Mouse (Mus musculus) gastrocnemius, postnatal 10 days (tissue): ENCODE measurements at regions not wholly inside any gene's neighbourhood (a gene's known extent, or its start where the extent isn't known, plus 50 kb on each side); places are given as distances from the start of the nearest gene placed in this dataset.

Experiments
- DNase-seq: peaks from one replicate; pipeline ENCODE4 v3.0.0; 2021; ENCODE audit warnings: mixed read lengths

DNA sequence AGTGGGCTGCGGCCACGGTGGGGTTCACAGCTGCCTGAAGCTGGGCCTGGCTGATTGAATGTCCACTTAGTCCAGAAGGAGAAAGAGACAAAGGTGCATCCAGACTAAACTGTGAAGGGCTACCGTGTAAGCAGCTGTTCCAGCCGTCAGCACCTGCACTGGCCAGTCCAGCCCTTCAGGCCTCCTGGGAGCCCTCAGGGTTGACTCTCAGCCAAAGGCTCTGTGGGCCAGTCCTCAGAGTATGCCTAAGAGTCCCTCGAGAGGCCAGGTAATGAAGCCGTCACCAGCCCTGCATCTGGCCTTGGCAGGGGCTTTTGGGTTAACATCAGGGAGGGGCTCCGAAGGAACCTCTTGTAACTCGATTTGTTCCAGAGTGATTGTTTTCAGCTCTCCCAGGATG lies 187.4 kb downstream of the Gpd2 start:
- DNase-seq: no peak

DNA sequence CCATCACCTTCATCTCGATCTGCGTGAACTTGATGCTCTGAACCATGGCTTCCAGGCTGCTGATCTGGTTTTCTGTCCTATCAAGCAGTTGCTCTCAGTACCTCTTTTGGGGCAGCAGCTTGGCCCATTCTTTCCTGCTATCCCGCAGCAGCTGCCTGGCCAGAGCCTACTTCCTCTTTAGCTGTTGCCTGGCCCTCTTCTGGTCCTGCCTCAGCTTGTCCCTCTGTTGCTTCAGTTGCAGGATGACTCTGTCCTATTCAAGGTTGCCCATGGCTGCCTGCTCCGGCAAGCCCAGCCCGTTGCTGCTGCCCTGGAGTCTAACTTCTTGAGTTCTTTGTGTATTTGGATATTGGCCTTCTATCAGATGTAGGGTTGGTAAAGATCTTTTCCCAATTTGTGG lies 188.0 kb downstream of the Gpd2 start:
- DNase-seq: no peak

DNA sequence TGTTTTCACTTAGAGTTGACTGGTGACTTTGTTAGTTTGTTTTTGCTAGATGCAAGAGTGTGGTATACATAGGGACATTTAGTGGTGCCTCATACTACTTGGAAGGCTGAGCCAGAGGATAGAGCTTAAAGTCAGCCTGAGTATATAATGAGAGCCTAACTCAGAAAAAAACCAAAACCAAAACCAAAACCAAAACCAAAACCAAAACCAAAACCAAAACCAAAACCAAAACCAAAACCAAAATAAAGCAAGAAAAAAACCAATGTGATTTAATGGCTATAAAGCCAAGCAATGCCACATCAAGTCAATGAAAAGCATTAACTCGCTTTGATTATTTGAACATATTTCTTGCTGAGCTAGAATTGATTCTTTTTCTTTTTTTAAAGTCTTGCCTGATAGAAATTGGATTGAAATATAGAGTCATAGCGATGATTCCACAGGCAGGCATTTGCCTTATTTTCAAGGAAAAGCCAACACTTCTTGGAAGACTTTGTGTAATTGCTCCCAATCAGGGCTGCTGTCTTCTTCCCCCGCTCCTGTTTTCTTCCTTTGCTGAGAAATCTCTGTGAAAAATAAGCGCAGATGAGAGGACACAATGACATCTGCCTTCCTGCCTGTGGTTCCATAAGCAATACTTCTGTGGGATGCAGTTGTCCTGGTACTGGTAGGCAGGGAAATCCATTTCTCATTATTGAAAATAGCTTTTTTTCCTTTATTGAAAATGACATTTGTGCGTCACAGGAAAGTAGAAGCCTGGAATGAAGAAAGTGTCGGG lies 213.7 kb downstream of the Gpd2 start:
- no peak for DNase-seq

DNA sequence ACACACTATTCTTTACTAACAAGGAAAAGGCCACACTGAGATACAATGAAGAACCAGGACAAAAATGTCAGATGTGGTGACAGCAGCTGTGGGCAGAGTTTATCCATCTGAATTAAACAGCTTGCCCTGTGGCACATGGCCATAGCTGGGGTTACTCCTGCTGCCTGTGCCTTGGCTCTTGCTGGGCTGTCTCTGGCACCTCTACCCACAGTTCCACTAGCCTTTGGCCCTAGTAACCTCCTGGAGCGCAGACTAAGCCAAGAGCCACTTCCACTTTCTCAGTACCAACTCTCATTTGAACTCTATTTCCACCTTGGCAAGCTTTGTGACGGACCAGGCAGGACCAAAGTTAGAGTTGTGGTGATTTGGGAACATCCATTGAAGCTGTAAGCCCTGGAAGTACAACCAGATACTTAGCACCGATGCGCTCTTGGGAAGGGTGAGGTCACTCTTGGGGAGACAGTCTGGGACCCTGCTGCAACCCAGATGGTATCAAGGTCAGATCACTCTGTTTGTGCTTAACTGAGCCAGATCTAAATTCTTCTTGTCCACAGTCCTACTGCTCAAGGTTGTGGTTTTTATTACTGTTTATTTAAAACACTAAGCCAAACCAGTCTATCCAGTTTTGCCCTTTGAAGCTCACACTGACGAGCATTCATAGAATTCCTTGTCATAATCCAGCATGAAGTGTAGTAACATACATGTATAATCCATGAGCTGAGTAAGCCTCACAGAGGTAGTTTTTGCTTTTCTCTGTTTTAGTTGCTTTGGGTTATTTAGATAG lies 216.7 kb downstream of the Gpd2 start:
- DNase-seq: peak; percentile 46

DNA sequence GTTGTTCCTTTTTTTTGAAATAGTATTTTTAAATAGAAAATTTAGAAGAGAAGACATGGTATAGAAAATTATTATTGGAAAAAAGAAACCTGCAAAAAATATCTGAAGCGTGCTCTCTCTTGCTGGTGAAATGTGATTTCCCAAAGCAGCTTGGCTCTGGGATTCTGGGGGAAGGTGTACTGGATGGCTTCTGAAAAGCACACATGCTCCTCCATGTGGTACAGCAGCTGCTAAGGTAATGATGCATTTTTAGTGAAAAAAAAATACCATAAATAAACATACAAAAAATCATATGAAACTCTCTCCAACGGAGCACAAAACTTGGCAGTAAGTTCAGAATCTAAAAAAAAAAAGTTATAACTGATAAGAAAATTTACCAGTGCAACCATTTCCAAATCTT lies 222.5 kb downstream of the Gpd2 start:
- no peak for DNase-seq

DNA sequence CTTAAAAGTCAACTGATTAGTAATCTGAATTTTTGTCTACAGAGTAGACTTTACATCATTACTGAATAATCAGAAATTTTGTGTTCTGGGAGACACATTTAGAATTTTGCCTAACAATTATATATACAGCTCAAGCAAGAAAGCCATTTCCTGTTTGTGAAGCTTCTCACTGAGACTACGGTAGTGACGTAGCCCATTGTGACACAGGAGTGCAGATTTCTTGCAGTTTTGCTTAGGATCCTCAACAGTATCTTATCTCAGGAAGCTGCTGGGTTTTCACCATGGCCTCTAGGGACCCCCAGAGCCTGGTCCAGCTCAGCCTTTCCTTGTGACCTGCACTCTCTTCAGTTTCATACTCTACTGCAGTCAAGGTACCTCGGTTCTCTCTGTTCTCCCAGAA lies 236.4 kb downstream of the Gpd2 start:
- DNase-seq: no peak

DNA sequence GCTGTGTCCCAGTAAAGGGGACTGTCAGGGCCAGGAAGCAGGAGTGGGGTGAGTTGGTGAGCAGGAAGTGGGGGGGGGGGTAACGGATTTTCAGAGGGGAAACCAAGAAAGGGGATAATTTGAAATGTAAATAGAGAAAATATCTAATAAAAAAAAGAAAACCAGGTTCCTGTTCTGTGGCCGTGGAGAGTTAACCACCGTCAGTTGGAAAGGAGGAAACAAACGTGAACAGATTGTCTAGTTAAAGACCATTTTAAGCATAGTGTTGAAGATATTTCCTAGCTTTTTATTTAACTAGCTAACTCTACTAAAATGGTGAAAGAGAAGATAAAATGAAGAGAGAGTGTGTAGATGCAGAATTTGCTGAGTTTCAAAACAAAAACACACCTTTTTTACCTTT lies 254.7 kb downstream of the Gpd2 start:
- no peak for DNase-seq

DNA sequence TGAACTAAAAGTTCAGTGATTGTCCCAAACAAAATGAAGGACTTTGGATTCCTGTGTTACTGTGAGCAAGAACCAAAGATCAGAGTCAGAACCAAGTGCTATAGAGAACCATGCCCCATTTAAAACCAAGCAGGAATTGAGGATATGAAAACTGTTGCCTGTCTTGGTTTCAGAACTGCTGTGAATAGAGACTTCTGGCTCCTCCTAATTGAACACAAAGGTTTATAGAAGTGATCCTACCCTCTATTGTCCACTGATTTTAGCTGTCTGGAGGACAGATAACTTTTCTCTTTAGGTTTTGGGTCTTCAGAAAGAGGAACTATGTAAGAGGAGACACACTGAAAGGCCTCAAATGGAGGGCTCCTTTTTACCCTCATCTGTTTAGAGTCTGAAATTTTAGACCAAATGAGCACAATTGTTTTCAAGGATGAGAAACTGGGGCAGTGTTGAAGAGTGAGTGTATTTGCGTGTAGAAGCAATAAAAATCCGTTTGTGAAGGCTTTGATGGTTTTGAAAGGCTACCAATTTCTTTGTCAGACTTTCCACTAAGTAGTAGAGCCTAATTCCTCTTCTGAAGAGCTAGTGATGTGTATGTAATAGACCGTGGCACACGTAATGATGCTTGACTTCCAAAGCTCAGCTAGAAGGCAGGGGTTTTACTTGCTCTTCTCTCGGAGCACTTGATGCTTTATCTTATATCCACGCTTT lies 255.6 kb downstream of the Gpd2 start:
- no peak for DNase-seq

DNA sequence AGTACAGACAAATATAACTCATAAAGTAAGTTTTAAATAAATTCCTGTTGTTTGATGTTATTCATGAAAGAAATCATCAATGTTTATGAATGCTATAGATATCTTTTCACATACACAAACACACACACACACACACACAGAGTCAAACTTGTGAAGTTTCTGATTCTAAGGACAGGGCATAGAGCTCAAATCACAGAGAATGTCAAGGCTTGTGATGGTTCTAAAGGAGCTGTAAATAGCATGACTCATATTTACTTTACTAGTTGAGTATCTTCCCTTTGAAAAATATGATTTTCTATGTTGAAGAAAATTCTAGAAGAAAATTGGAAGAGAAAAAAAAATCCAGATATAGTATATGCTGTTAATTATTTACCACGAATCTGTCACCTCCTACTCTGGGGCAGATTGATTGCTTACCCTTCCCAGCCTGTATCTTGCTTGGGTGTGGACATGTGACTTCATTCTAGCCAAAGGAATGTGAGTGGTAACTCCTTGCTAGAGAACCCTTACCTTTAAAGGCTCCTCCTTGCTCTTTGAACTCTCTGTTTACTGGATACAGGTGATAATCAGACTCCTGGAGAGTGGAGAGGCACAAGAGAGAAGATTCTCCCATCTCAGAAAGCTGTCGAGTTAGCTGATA lies 259.0 kb downstream of the Gpd2 start:
- DNase-seq: no peak

DNA sequence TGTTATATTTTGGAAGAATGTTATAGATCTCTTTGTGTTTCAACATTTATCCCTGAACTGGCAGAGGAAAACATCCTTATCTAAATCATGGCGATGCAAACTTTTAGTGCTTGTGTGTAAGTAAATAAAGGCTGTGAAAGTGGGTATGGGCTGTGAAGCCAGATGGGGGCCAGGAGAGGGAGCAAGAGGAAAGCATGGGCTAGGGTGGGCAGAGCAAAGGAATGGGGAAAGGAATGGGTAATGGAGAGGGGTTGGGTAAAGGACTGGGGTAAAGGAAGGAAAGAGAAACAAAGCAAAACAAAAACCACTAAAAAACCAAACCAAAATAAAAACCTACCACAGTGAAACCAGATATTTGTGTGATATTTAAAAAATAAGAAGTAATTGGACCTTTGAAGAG lies 260.5 kb downstream of the Gpd2 start:
- no peak for DNase-seq

DNA sequence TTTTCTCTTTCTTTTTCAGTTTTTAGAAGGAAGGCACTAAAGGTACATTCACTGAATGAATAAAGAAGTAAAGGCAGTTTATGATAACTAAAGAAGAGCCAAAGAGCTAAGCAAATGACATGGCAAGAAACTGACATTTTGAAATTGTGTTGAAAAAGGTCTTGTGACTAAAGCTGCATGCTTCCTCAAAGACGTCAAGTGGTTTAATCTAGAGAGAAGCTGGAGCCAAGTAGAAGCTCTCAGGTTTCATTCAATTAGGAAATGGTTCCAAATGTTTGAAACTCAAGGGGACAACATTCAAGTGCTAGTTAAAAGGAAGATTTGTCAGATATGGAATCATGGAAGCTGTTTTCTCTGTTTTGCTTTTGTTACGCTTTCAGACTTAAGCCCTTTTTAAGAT lies 267.2 kb downstream of the Gpd2 start:
- DNase-seq: no peak

DNA sequence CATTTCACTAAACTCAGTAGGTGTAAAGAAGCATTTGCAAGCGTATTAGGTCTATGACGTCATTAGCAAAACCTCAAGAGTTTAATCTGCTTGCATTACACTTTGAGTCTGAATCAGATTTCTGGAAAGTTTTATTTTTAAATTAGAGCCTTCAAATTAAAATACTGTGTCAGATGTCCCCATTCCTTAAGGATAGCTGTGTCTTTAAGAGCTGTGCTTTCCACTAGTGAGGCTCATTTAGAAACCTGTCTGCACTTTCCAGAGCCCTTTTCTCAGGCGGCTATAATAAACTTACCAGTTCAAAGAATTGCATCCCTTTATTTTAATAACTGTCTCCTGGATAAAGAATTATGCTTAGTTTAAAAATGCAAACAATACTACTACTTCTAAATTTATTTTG lies 285.0 kb downstream of the Gpd2 start:
- DNase-seq: no peak

DNA sequence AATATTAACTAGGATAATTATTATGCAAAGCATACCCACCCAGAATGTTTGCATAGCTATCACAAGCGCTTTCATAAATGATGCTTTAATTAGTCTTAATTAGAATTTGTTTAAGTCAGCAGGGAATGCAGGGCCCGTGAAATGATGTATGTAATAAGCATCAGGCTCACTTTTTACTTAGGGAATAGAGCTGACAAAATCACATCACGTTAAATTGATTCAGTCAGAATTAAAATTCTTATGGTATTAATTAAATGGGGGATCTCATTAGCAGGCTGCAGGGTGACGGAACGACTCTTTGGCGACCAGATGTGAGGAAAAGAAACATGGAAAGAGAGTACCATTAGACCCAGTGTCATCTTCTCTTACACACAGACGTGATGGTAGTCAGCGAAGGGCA lies 285.5 kb downstream of the Gpd2 start:
- no peak for DNase-seq

DNA sequence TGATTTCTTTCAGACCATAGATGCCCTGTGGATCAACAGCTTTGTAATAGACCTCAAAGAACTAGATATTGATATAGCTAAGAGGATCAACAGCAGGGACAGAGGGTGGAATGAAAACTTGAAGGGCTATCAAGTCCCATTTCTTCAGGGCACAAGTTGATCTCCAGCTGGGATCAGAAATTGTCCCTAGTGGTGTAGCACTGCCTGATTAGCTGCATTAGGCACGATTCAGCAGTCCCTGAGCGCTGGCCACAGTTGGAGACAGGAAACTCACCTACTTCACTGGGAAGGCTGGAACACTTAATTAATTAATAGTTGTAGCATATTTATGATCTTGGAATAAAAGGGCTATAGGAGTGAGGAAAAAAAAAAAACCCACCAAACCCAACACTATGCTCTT lies 290.5 kb downstream of the Gpd2 start:
- no peak for DNase-seq

DNA sequence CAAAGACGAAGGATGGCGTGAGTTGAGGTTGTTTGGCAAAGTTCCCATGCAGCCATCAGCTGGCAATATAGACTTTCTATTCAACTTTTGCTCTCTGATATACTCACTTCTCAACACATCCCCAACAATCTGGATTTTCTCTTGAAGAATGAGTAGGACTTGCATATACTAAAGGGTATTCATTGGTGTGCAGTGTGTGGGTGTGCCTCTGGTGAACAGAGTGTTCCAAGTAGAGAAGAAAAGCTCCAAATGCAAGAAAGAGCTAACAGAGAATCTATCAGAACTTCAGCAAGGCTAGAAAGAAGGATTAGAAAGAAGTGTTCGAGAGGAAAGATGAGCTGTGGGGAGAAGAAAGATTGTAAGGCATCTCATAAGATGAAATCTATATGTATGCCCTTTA lies 302.4 kb downstream of the Gpd2 start:
- no peak for DNase-seq

DNA sequence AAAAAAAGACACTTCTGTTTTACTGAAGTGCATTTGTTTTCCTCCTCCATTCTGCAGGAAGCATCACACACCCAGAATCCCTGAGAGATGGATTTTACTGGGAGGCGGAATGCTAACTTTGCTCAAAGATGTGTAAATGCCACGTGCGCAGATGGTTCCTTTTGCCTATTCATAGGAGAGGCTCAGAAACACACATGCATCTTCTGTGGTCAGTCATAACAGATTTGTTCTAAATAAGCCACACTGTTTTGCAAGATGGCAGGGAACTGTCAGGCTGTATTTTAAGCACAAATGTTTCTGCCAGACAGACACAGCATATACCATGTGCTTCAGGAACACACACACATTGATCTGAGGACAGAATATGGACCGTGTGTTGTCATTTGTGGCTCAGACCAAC lies 327.8 kb downstream of the Gpd2 start:
- no peak for DNase-seq

DNA sequence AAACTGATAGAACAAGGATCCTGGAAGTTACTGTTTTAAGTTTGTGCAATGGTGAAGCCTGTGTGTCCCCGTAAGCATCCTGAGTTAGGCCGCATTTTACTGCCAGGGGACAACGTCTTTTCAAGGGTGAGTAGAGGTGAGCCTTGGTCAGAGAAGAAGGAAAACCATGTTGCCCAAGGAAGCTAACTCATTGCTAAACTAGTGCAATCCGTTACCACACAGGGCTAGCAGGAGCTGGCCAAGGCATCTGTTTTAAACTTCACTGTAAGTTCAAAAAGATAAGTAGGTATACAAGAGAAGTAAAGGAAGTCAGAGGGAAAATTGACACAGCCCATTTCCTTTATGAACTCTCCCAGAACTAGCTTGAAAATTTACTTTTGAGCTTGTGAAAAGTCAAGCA lies 328.7 kb downstream of the Gpd2 start:
- DNase-seq: no peak

DNA sequence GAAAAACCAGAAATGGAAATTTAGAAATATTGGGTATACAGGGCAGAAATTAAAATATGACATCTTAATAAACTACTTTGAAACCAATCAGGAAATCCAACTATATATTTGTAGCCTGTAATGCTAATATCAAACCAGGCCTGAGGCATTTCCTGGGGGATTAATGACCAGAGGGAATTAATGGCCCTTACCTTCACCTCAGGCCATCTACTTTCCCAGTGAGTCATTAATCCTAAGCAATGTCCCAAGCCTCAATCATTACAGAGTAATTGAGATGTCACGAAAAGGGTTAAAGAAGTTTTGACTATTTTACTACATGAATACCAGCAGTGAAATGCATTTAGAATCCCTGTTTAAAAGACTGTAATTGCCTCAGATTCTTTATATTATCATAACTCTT lies 329.7 kb downstream of the Gpd2 start:
- no peak for DNase-seq

DNA sequence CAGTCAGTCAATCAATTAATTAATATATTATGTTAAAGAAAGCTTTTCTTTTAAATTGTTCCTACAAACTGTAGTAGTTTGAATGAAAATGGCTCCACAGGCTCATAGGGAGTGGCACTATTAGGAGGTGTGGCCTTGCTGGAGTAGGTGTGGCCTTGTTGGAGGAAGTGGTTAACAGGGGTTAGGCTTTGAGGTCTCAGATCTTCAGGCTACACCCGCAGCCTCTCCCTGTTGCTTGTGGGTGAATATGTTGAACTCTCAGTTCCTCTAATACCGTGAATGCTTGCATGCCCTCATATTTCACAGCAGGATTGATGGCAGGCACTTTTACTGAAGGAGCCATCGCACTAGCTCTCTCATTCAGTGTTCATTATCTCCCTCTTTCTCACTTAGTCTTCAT lies 349.6 kb downstream of the Gpd2 start:
- no peak for DNase-seq

DNA sequence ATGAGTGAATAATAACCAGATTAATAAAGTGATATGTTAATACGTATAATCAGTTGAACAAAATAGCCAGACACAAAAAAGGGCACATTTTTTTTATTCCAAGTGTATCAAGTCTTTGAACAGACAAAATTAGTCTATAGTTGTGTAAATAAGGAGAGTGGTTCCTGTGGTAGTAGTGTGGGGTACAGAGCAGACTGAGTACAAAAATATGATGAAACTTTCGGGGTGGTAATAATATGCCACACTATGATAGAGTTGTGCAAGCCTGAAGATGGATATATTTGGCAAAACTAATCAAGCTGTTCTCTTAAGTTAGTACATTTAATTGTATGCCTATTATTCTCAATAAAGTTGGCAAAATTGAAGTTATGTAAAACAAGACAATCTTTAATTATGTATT lies 356.1 kb downstream of the Gpd2 start:
- DNase-seq: no peak

DNA sequence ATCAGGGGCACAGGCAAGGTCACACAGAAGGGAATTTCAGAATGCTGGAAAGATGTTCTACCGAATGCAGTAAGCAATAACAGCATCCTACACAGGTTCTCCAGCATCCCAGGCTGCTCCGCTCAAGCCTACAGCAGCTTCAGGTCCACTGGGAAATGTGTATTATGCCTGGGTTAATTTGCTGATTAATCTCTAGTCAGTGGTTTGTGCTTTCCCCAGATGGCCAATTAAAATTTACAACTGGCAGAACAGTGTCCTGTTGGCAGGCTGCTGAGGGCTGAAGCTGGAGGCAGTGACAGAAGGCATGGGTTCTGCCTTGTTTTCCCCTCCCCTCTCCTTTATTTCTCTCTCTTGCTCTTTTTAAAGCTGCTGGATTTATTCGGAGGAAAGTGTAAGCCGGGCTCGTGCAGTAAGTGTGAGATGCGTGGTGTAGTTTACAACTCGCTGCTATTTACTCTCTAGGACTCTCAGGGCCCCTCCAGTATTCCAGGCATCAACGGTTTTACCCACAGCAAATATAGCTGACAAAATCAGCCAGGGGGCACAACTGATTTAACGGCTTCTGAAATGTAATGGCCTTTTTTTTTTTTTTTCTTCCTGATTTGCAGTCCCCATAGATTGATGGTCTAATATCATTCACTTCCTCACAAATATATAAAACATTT lies 360.4 kb downstream of the Gpd2 start:
- no peak for DNase-seq

DNA sequence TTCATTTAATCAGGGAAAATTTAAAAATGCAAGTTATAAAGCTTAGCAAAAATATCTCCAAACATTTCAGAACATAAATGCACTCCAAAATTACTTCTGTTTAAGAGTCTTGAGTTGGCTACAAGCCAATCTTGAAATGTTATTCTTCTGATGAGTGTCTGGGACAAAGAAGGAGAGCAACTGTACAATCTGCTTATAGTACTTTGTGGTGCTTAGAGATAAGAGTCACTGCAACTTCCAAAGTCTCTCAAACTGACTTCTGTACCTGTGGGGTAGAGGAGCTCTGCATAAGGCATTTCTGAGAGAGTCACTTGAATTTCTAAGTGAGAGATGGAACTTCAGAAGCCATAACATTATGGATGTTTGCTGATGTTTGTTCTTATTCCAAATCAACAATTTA lies 374.2 kb downstream of the Gpd2 start:
- DNase-seq: no peak
